Mouse (Mus musculus) gastrocnemius, adult 18-20 months (tissue): ENCODE results near the gene Vmn1r74. TPM values are rescaled to one million over a fixed set of nuclear protein-coding genes. Genes with fewer than 3 reads are reported as not detected.
"Not testable (repeated sequence)": the region's sequence is repeated elsewhere in the genome, so short reads cannot be mapped to it uniquely, and the experiment has no call there.

ENCODE experiments used
- DNase-seq: peaks from one replicate; pipeline ENCODE4 v3.0.0; 2021; ENCODE audit warnings: low spot score
- long read RNA-seq, 2 experiments: library from polyadenylated mRNA; stranded (forward); transcript quantifications; one replicate each; pipeline ENCODE4 v2.0.0; 2021
- total RNA-seq, 2 experiments: library from RNA; stranded (reverse); gene quantifications; 2 replicates each; pipeline ENCODE4 v1.2.3; 2021

The Vmn1r74 gene
- not detected for total RNA-seq
- long read RNA-seq, experiment 1, result 0 reads
- long read RNA-seq, experiment 2, result 0 reads

- DNase-seq, result no peak
Measured at GRCm38 (mm10) chr7:11833680-11834079, at the start of gene Vmn1r74. TSS of gene Vmn1r74 (plus strand) at chr7:11833980.

GRCm38 (mm10) chr7:11813751-11814150 lies 20.0 kb upstream of the Vmn1r74 start:
- DNase-seq, result no peak

GRCm38 (mm10) chr7:11822166-11822565 lies 11.6 kb upstream of the Vmn1r74 start:
- no peak for DNase-seq

GRCm38 (mm10) chr7:11823246-11823645 lies 10.5 kb upstream of the Vmn1r74 start:
- DNase-seq, result not testable (repeated sequence)

- no peak for DNase-seq
Measured at GRCm38 (mm10) chr7:11874330-11874729, 40.5 kb downstream of the Vmn1r74 start, which contains the start of gene Vmn1r75. TSS of gene Vmn1r75 (plus strand) at chr7:11874630.

Other genes with a start within 250 kb of the Vmn1r74 start
- not detected for gene Zscan4-ps3, start 224.7 kb upstream of the Vmn1r74 start, total RNA-seq
- gene Vmn1r72, start 153.8 kb upstream of the Vmn1r74 start, total RNA-seq, result not detected
- not detected for gene Vmn1r73, start 103.7 kb upstream of the Vmn1r74 start, total RNA-seq
- not detected for gene Vmn1r75, start 40.6 kb downstream of the Vmn1r74 start, total RNA-seq
- gene Vmn1r76, start 104.2 kb downstream of the Vmn1r74 start, total RNA-seq, result not detected
- gene Vmn1r77, start 202.8 kb downstream of the Vmn1r74 start, total RNA-seq, result not detected